Mouse (Mus musculus) ovary, postnatal 10 days (tissue): Measurements from ENCODE around the gene Ndc80.
"Not testable (repeated sequence)": the region's sequence is repeated elsewhere in the genome, so short reads cannot be mapped to it uniquely, and the experiment has no call there.

Experiments used
- DNase-seq: peaks from one replicate; pipeline ENCODE4 v3.0.0; 2022; ENCODE audit warnings: low spot score

The Ndc80 gene

GRCm38 (mm10) chr17:71477481-71477880, 49.2 kb downstream of the Ndc80 start:
- no peak for DNase-seq

GRCm38 (mm10) chr17:71476346-71477020, 50.2 kb downstream of the Ndc80 start:
- DNase-seq: no peak

- peak; percentile 49 for DNase-seq
Observed at GRCm38 (mm10) chr17:71475705-71476089, 51.0 kb downstream of the Ndc80 start.

- DNase-seq: peak; percentile 80
Observed at GRCm38 (mm10) chr17:71474762-71475704, 51.6 kb downstream of the Ndc80 start, which contains the start of gene Smchd1. Gene Smchd1, minus strand, starts transcription at chr17:71475343.

- no peak for DNase-seq
Observed at GRCm38 (mm10) chr17:71474128-71474527, 52.5 kb downstream of the Ndc80 start.

- no peak for DNase-seq
Observed at GRCm38 (mm10) chr17:71471261-71471660, 55.4 kb downstream of the Ndc80 start.

- no peak for DNase-seq
Observed at GRCm38 (mm10) chr17:71460312-71460711, 66.3 kb downstream of the Ndc80 start.

- DNase-seq: no peak
Observed at GRCm38 (mm10) chr17:71459818-71460217, 66.8 kb downstream of the Ndc80 start, which contains the start of gene Gm4707. Gene Gm4707, minus strand, starts transcription at chr17:71459918.

- not testable (repeated sequence) for DNase-seq
Observed at GRCm38 (mm10) chr17:71457361-71457760, 69.3 kb downstream of the Ndc80 start.
